20 mouse cellular contexts compared by ENCODE assay signal in the genomic region with DNA sequence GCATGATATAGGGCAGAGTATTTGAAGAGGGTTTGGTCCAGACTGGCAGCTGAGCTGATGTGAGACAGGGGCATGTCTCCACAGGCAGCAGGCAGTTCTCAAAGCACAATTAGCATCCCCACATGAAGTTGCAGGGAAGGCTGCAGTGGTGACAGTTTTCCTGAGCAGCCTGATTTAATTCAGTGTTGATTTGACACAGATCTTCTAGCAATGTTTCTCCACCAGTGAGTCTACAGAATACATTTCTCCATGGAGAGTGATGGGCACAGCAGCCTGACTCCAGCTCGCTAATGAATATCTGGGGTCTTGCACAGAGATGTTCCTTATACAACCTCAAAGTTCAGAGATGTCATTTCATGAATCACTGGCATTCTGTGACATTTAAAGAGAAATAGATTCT.
DNase-seq lines count a peak whose midpoint lies in the region; ATAC-seq and TF ChIP-seq lines count a peak whose summit lies in the region.
"Had no signal": no experiment of that assay in that cellular context is flagged by ENCODE, and none has a peak within 500 bp of the region (broad histone marks: within the 10 kb centered on the region; RNA-seq: fewer than 3 reads in every experiment).

No protein-coding gene starts in this region.

- no peak for TF ChIP-seq CTCF in midbrain, postnatal 0 days (IDR thresholded peaks at IDR 0.05)

- no peak overlapping the region for H3K27ac ChIP-seq in forebrain, embryonic 13.5 days
- no peak overlapping the region for H3K27ac ChIP-seq in forebrain, embryonic 16.5 days (ENCODE audit: low read length)
- H3K27ac ChIP-seq in hindbrain, embryonic 16.5 days (ENCODE audit: low read depth, low read length): no peak overlapping the region
- no peak overlapping the region for H3K27ac ChIP-seq in hindbrain, embryonic 14.5 days
- no peak overlapping the region for H3K27ac ChIP-seq in midbrain, postnatal 0 days (ENCODE audit: low read depth, low read length)
- H3K27ac ChIP-seq: gastrocnemius, adult 2 months had no signal

- no peaks in the 10 kb centered on the region for H3K27me3 ChIP-seq in forebrain, embryonic 13.5 days
- no peaks in the 10 kb centered on the region for H3K27me3 ChIP-seq in forebrain, embryonic 16.5 days (replicated peaks; ENCODE audit: control insufficient read depth, insufficient read depth, low read length)
- no peaks in the 10 kb centered on the region for H3K27me3 ChIP-seq in hindbrain, embryonic 16.5 days (replicated peaks; ENCODE audit: control insufficient read depth, insufficient read depth, low read length)
- H3K27me3 ChIP-seq in hindbrain, embryonic 14.5 days (ENCODE audit: control insufficient read depth, insufficient read depth, low read length): no peaks in the 10 kb centered on the region
- H3K27me3 ChIP-seq in midbrain, postnatal 0 days (ENCODE audit: insufficient read depth, low read length): no peaks in the 10 kb centered on the region
- H3K27me3 ChIP-seq: CH12.LX; heart, embryonic 12.5 days; Patski had no signal

- 0 out of 2 replicates have a peak, but pooled peaks cover 5% of the 10 kb centered on the region for H3K36me3 ChIP-seq in forebrain, embryonic 13.5 days (ENCODE audit: poor library complexity, severe bottlenecking)
- H3K36me3 ChIP-seq in forebrain, embryonic 16.5 days (ENCODE audit: control insufficient read depth, insufficient read depth): no peaks in the 10 kb centered on the region
- no peaks in the 10 kb centered on the region for H3K36me3 ChIP-seq in hindbrain, embryonic 16.5 days (ENCODE audit: control insufficient read depth, insufficient read depth, low read length)
- no peaks in the 10 kb centered on the region for H3K36me3 ChIP-seq in hindbrain, embryonic 14.5 days (replicated peaks; ENCODE audit: control insufficient read depth, insufficient read depth)
- peaks cover 4% of the 10 kb centered on the region; the same call in 1 of the 2 replicates for H3K36me3 ChIP-seq in midbrain, postnatal 0 days (ENCODE audit: insufficient read depth, low read length)

- 75% methylated on average over 1 of the region's 1 CpGs for WGBS in forebrain, embryonic 13.5 days
- WGBS in forebrain, embryonic 16.5 days: 71% methylated on average over 1 of the region's 1 CpGs
- 48% methylated on average over 1 of the region's 1 CpGs for WGBS in hindbrain, embryonic 16.5 days
- WGBS in hindbrain, embryonic 14.5 days: 97% methylated on average over 1 of the region's 1 CpGs
- WGBS in midbrain, postnatal 0 days: 83% methylated on average over 1 of the region's 1 CpGs

- H3K4me1 ChIP-seq in forebrain, embryonic 13.5 days: peaks cover 5% of the 10 kb centered on the region; the same call in 1 of the 2 replicates
- no peaks in the 10 kb centered on the region for H3K4me1 ChIP-seq in forebrain, embryonic 16.5 days (replicated peaks; ENCODE audit: control insufficient read depth, insufficient read depth, low read length)
- H3K4me1 ChIP-seq in hindbrain, embryonic 16.5 days (ENCODE audit: control insufficient read depth, insufficient read depth, low read depth, low read length): no peaks in the 10 kb centered on the region
- no peaks in the 10 kb centered on the region for H3K4me1 ChIP-seq in hindbrain, embryonic 14.5 days (replicated peaks; ENCODE audit: control insufficient read depth, insufficient read depth, low read length)
- H3K4me1 ChIP-seq in midbrain, postnatal 0 days (ENCODE audit: insufficient read depth, low read length): no peaks in the 10 kb centered on the region
- H3K4me1 ChIP-seq: heart, embryonic 12.5 days had no signal

- H3K4me2 ChIP-seq in forebrain, embryonic 13.5 days: no peak overlapping the region
- no peak overlapping the region for H3K4me2 ChIP-seq in forebrain, embryonic 16.5 days (ENCODE audit: low read length)
- H3K4me2 ChIP-seq in hindbrain, embryonic 16.5 days (ENCODE audit: low read length): no peak overlapping the region
- no peak overlapping the region for H3K4me2 ChIP-seq in hindbrain, embryonic 14.5 days (replicated peaks)
- H3K4me2 ChIP-seq in midbrain, postnatal 0 days (ENCODE audit: low read depth, low read length, poor library complexity, severe bottlenecking): no peak overlapping the region
- H3K4me2 ChIP-seq: heart, embryonic 12.5 days had no signal

- no peak for DNase-seq in hindbrain, embryonic 14.5 days (ENCODE audit: low spot score)
- DNase-seq in retina, embryonic 14.5 days (ENCODE audit: low spot score): peak; percentile 24
- DNase-seq in retina, postnatal 1 day: no peak
- peak; percentile 1 for DNase-seq in midbrain, postnatal 0 days (ENCODE audit: low spot score)
- no peak for DNase-seq in thymus, postnatal 10 days (ENCODE audit: low spot score in 2 of 2)
- DNase-seq: adrenal gland, postnatal 14 days; cerebellum, adult 9-10 months; cerebellum, postnatal 25 days; gastrocnemius, adult 2 months; gastrocnemius, postnatal 25 days; kidney, adult 8-10 months had no signal

- no peak overlapping the region for H3K9ac ChIP-seq in forebrain, embryonic 13.5 days
- no peak overlapping the region for H3K9ac ChIP-seq in forebrain, embryonic 16.5 days (replicated peaks; ENCODE audit: low read depth, low read length)
- no peak overlapping the region for H3K9ac ChIP-seq in hindbrain, embryonic 16.5 days (ENCODE audit: low read depth, low read length)
- no peak overlapping the region for H3K9ac ChIP-seq in hindbrain, embryonic 14.5 days
- no peak overlapping the region for H3K9ac ChIP-seq in midbrain, postnatal 0 days (replicated peaks; ENCODE audit: low read length, poor library complexity, severe bottlenecking)
- H3K9ac ChIP-seq: heart, embryonic 12.5 days had no signal

- no peaks in the 10 kb centered on the region for H3K9me3 ChIP-seq in forebrain, embryonic 13.5 days (replicated peaks)
- H3K9me3 ChIP-seq in forebrain, embryonic 16.5 days (ENCODE audit: control insufficient read depth, low read length): no peaks in the 10 kb centered on the region
- no peaks in the 10 kb centered on the region for H3K9me3 ChIP-seq in hindbrain, embryonic 16.5 days (ENCODE audit: control insufficient read depth, low read length)
- no peaks in the 10 kb centered on the region for H3K9me3 ChIP-seq in hindbrain, embryonic 14.5 days (ENCODE audit: control insufficient read depth, low read length)
- no peaks in the 10 kb centered on the region for H3K9me3 ChIP-seq in midbrain, postnatal 0 days (ENCODE audit: low read length)
- H3K9me3 ChIP-seq: heart, embryonic 12.5 days had no signal

- H3K4me3 ChIP-seq in forebrain, embryonic 13.5 days: no peak overlapping the region
- H3K4me3 ChIP-seq in forebrain, embryonic 16.5 days (replicated peaks; ENCODE audit: low read length): no peak overlapping the region
- no peak overlapping the region for H3K4me3 ChIP-seq in hindbrain, embryonic 16.5 days (ENCODE audit: low read length)
- no peak overlapping the region for H3K4me3 ChIP-seq in hindbrain, embryonic 14.5 days (replicated peaks; ENCODE audit: low read length)
- no peak overlapping the region for H3K4me3 ChIP-seq in midbrain, postnatal 0 days (ENCODE audit: low read depth, low read length)
- H3K4me3 ChIP-seq: gastrocnemius, adult 2 months; heart, embryonic 12.5 days had no signal

- ATAC-seq in forebrain, embryonic 13.5 days: 0 out of 2 replicates have a peak, but pooled peaks have one; percentile 13
- ATAC-seq in forebrain, embryonic 16.5 days: no peak
- peak; percentile 17; the same call in 1 of the 2 replicates for ATAC-seq in hindbrain, embryonic 16.5 days
- ATAC-seq in hindbrain, embryonic 14.5 days (ENCODE audit: low FRiP score): no peak
- ATAC-seq in midbrain, postnatal 0 days (ENCODE audit: low FRiP score): no peak
- ATAC-seq: activated CD4-positive, CD25-positive, alpha-beta regulatory T cell, adult 4 months; inflammation-experienced regulatory T-cells, adult 6 months; intestine, postnatal 0 days; Patski had no signal

Comparison
In these comparisons a context has a peak if more than half of its experiments do, and no peak if none do; other contexts are left out.
1. ATAC-seq: peak in forebrain, embryonic 13.5 days (single experiment) and hindbrain, embryonic 16.5 days (single experiment); none in forebrain, embryonic 16.5 days (single experiment), hindbrain, embryonic 14.5 days (single experiment) and midbrain, postnatal 0 days (single experiment).
2. DNase-seq: peak in retina, embryonic 14.5 days (single experiment) and midbrain, postnatal 0 days (single experiment); none in hindbrain, embryonic 14.5 days (single experiment), retina, postnatal 1 day (single experiment) and thymus, postnatal 10 days (0 of 2).